Mouse (Mus musculus) limb, embryonic 12.5 days (tissue): ENCODE measurements at regions not wholly inside any gene's neighbourhood (a gene's known extent, or its start where the extent isn't known, plus 50 kb on each side); places are given as distances from the start of the nearest gene placed in this dataset.

Experiments
- ATAC-seq: fragments of 200-750 bp; cut with Nextera tagmentation; 2 replicates; pipeline ENCODE4 v1.8.0; 2017; ENCODE audit warnings: low read depth, moderate TSS enrichment; ENCODE audit not compliant: insufficient number of reproducible peaks, insufficient read depth, low FRiP score, low TSS enrichment
- H3K27ac ChIP-seq: fragments of 300-500 bp; sonication (generic); 2 replicates; pipeline ENCODE4 v1.5.1; 2016; ENCODE audit warnings: mild to moderate bottlenecking, moderate library complexity
- H3K27me3 ChIP-seq: fragments of 300-500 bp; sonication (generic); 2 replicates; pipeline ENCODE4 v1.6.1; 2016; ENCODE audit warnings: mild to moderate bottlenecking, moderate library complexity
- H3K36me3 ChIP-seq: fragments of 300-500 bp; sonication (generic); 2 replicates; pipeline ENCODE4 v1.6.1; 2016; ENCODE audit warnings: mild to moderate bottlenecking, moderate library complexity
- H3K4me1 ChIP-seq: fragments of 300-500 bp; sonication (generic); replicated peaks from 2 replicates; pipeline ENCODE4 v1.6.1; 2016
- H3K4me2 ChIP-seq: fragments of 300-500 bp; sonication (generic); 2 replicates; pipeline ENCODE4 v1.6.1; 2016; ENCODE audit warnings: mild to moderate bottlenecking, moderate library complexity
- H3K4me3 ChIP-seq: fragments of 300-500 bp; sonication (generic); replicated peaks from 2 replicates; pipeline ENCODE4 v1.5.1; 2016; ENCODE audit warnings: mild to moderate bottlenecking
- H3K9ac ChIP-seq: fragments of 300-500 bp; sonication (generic); replicated peaks from 2 replicates; pipeline ENCODE4 v1.6.1; 2016; ENCODE audit warnings: mild to moderate bottlenecking, moderate library complexity
- H3K9me3 ChIP-seq: fragments of 300-500 bp; sonication (generic); 2 replicates; pipeline ENCODE4 v1.6.1; 2016; ENCODE audit warnings: mild to moderate bottlenecking, moderate library complexity
- WGBS: fragments of 180-500 bp; shearing (Covaris S2); methylation state at CpG from one replicate; pipeline ENCODE4 v1.1.7; 2016; 5-methylcytosine and 5-hydroxymethylcytosine counted together

GRCm38 (mm10) chr9:47353017-47353416, 177.0 kb upstream of the Cadm1 start:
- H3K9ac ChIP-seq = no peak overlapping the region
- peak overlapping the region; percentile 37 for H3K4me2 ChIP-seq
- peaks cover 38% of the 10 kb centered on the region for H3K4me1 ChIP-seq
- no peaks in the 10 kb centered on the region for H3K27me3 ChIP-seq
- H3K9me3 ChIP-seq = no peaks in the 10 kb centered on the region
- 2% methylated on average over 2 of the region's 2 CpGs for WGBS
- peak overlapping the region; percentile 0; the same call in 1 of the 2 replicates for H3K27ac ChIP-seq
- no peaks in the 10 kb centered on the region for H3K36me3 ChIP-seq
- ATAC-seq = peak; percentile 73; the same call in 1 of the 2 replicates
- no peak overlapping the region for H3K4me3 ChIP-seq

- no peak overlapping the region for H3K4me2 ChIP-seq
- no peaks in the 10 kb centered on the region for H3K9me3 ChIP-seq
- no peak for ATAC-seq
- no peaks in the 10 kb centered on the region for H3K27me3 ChIP-seq
- H3K4me3 ChIP-seq = no peak overlapping the region
- H3K9ac ChIP-seq = no peak overlapping the region
- peaks cover 46% of the 10 kb centered on the region for H3K4me1 ChIP-seq
- H3K36me3 ChIP-seq = no peaks in the 10 kb centered on the region
- no peak overlapping the region for H3K27ac ChIP-seq
- WGBS = 83% methylated on average over 5 of the region's 5 CpGs
Observed at GRCm38 (mm10) chr9:47353972-47354371, 176.0 kb upstream of the Cadm1 start.

- no peak overlapping the region for H3K27ac ChIP-seq
- H3K27me3 ChIP-seq = no peaks in the 10 kb centered on the region
- H3K9me3 ChIP-seq = no peaks in the 10 kb centered on the region
- 86% methylated on average over 2 of the region's 2 CpGs for WGBS
- no peak overlapping the region for H3K4me2 ChIP-seq
- no peak for ATAC-seq
- no peak overlapping the region for H3K9ac ChIP-seq
- no peak overlapping the region for H3K4me3 ChIP-seq
- H3K4me1 ChIP-seq = peaks cover 46% of the 10 kb centered on the region
- no peaks in the 10 kb centered on the region for H3K36me3 ChIP-seq
Observed at GRCm38 (mm10) chr9:47354423-47354822, 175.6 kb upstream of the Cadm1 start.

- Histone ChIP-seq H3K4me3 (no peak overlapping the region), H3K27me3 (no peaks in the 10 kb centered on the region), H3K9me3 (no peaks in the 10 kb centered on the region), H3K27ac (no peak overlapping the region), H3K9ac (no peak overlapping the region), H3K36me3 (no peaks in the 10 kb centered on the region), H3K4me1 (peaks cover 46% of the 10 kb centered on the region), H3K4me2 (no peak overlapping the region)
- ATAC-seq = no peak
- 78% methylated on average over 9 of the region's 9 CpGs for WGBS
Observed at GRCm38 (mm10) chr9:47354866-47355265, 175.1 kb upstream of the Cadm1 start.

GRCm38 (mm10) chr9:47357756-47358399, 172.1 kb upstream of the Cadm1 start:
- Histone ChIP-seq H3K4me2 (peak overlapping the region; percentile 17), H3K4me1 (peaks cover 40% of the 10 kb centered on the region), H3K9me3 (no peaks in the 10 kb centered on the region), H3K27me3 (peaks cover 5% of the 10 kb centered on the region; the same call in 1 of the 2 replicates), H3K36me3 (no peaks in the 10 kb centered on the region), H3K9ac (no peak overlapping the region), H3K4me3 (no peak overlapping the region), H3K27ac (peak overlapping the region; percentile 42)
- ATAC-seq = peak; percentile 66
- 58% methylated on average over 17 of the region's 17 CpGs for WGBS

- ATAC-seq = 0 out of 2 replicates have a peak, but pooled peaks have one; percentile 8
- peaks cover 40% of the 10 kb centered on the region for H3K4me1 ChIP-seq
- WGBS = 56% methylated on average over 4 of the region's 4 CpGs
- H3K27ac ChIP-seq = peak overlapping the region; percentile 42
- H3K4me2 ChIP-seq = no peak overlapping the region
- H3K9ac ChIP-seq = no peak overlapping the region
- H3K27me3 ChIP-seq = peaks cover 5% of the 10 kb centered on the region; the same call in 1 of the 2 replicates
- H3K36me3 ChIP-seq = no peaks in the 10 kb centered on the region
- no peaks in the 10 kb centered on the region for H3K9me3 ChIP-seq
- H3K4me3 ChIP-seq = no peak overlapping the region
Observed at GRCm38 (mm10) chr9:47358400-47358767, 171.6 kb upstream of the Cadm1 start.

- no peak overlapping the region for H3K4me2 ChIP-seq
- ATAC-seq = no peak
- WGBS = 17% methylated on average over 11 of the region's 11 CpGs
- no peak overlapping the region for H3K4me3 ChIP-seq
- H3K4me1 ChIP-seq = peaks cover 33% of the 10 kb centered on the region
- peaks cover 29% of the 10 kb centered on the region for H3K27me3 ChIP-seq
- no peak overlapping the region for H3K9ac ChIP-seq
- no peaks in the 10 kb centered on the region for H3K36me3 ChIP-seq
- no peak overlapping the region for H3K27ac ChIP-seq
- H3K9me3 ChIP-seq = no peaks in the 10 kb centered on the region
Observed at GRCm38 (mm10) chr9:47363086-47363485, 166.9 kb upstream of the Cadm1 start.

- no peak for ATAC-seq
- Histone ChIP-seq H3K36me3 (no peaks in the 10 kb centered on the region), H3K4me1 (peaks cover 38% of the 10 kb centered on the region), H3K9me3 (no peaks in the 10 kb centered on the region), H3K4me3 (no peak overlapping the region), H3K27me3 (peaks cover 35% of the 10 kb centered on the region), H3K27ac (no peak overlapping the region), H3K9ac (no peak overlapping the region), H3K4me2 (no peak overlapping the region)
- 52% methylated on average over 3 of the region's 3 CpGs for WGBS
Observed at GRCm38 (mm10) chr9:47364762-47365161, 165.2 kb upstream of the Cadm1 start.

GRCm38 (mm10) chr9:47367266-47367957, 162.6 kb upstream of the Cadm1 start:
- 8% methylated on average over 17 of the region's 17 CpGs for WGBS
- H3K9me3 ChIP-seq = no peaks in the 10 kb centered on the region
- peaks cover 38% of the 10 kb centered on the region for H3K4me1 ChIP-seq
- H3K27ac ChIP-seq = no peak overlapping the region
- peak overlapping the region; percentile 66 for H3K4me2 ChIP-seq
- peak overlapping the region; percentile 35 for H3K4me3 ChIP-seq
- H3K27me3 ChIP-seq = peaks cover 38% of the 10 kb centered on the region
- no peaks in the 10 kb centered on the region for H3K36me3 ChIP-seq
- ATAC-seq = 0 out of 2 replicates have a peak, but pooled peaks have one; percentile 8
- no peak overlapping the region for H3K9ac ChIP-seq

GRCm38 (mm10) chr9:47368015-47368901, 161.7 kb upstream of the Cadm1 start:
- WGBS = 4% methylated on average over 31 of the region's 31 CpGs
- H3K9me3 ChIP-seq = no peaks in the 10 kb centered on the region
- H3K27me3 ChIP-seq = peaks cover 33% of the 10 kb centered on the region
- peak overlapping the region; percentile 35 for H3K4me3 ChIP-seq
- H3K9ac ChIP-seq = peak overlapping the region; percentile 47
- ATAC-seq = peak; percentile 27; the same call in 1 of the 2 replicates
- peak overlapping the region; percentile 66 for H3K4me2 ChIP-seq
- H3K4me1 ChIP-seq = peaks cover 30% of the 10 kb centered on the region
- peak overlapping the region; percentile 62; the same call in 1 of the 2 replicates for H3K27ac ChIP-seq
- no peaks in the 10 kb centered on the region for H3K36me3 ChIP-seq

GRCm38 (mm10) chr9:47372296-47372695, 157.7 kb upstream of the Cadm1 start:
- Histone ChIP-seq H3K4me2 (no peak overlapping the region), H3K9me3 (no peaks in the 10 kb centered on the region), H3K27me3 (peaks cover 16% of the 10 kb centered on the region), H3K9ac (no peak overlapping the region), H3K4me3 (no peak overlapping the region), H3K36me3 (no peaks in the 10 kb centered on the region), H3K4me1 (peaks cover 24% of the 10 kb centered on the region), H3K27ac (no peak overlapping the region)
- no peak for ATAC-seq
- 79% methylated on average over 7 of the region's 7 CpGs for WGBS
